Mouse (Mus musculus) testis, postnatal 10 days (tissue): ENCODE data around the gene Prdm15.
A peak's percentile ranks its signal among the peaks of the same experiment; 100 is the strongest.

ENCODE experiments used
- DNase-seq: peaks from one replicate; pipeline ENCODE4 v3.0.0; 2021; ENCODE audit warnings: low spot score

Gene Prdm15

DNA sequence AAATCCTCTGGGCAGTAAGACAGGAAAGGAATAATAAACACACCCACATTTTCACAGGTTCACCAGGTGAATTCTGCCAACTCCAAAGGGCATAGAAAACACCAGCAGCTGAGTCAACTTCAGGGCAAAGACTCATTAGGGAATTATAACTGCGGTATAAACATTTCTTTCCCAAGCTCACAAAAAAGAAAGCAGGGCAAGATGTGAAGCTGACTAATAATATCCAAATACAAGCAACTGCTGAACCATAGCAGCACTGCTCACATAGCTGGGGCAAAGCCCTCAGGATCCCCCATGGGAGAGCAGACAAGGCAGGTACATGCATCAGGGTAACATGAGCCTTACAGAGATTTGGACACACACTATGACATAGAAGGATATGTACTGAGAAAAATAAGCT, 34.2 kb downstream of the Prdm15 start:
- DNase-seq: no peak

DNA sequence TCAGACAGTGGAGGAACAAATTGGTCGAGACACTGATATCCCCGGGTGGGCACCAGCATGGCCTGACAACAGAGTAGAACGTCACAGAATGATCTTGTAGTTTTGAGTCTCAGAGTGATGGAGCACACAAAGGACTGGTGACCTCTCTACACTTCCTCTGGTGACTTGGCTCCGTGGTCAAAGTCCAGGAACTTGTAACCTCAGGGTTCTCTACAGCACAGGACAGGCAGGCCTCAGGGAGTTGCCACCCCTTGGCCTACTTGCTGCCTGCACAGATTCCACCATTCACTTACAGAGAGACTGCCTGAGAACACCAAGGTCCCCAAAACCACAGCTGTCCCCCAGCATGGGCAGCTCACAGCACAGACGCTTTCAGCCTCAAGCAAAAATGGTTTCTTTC, 36.4 kb downstream of the Prdm15 start:
- DNase-seq: no peak

DNA sequence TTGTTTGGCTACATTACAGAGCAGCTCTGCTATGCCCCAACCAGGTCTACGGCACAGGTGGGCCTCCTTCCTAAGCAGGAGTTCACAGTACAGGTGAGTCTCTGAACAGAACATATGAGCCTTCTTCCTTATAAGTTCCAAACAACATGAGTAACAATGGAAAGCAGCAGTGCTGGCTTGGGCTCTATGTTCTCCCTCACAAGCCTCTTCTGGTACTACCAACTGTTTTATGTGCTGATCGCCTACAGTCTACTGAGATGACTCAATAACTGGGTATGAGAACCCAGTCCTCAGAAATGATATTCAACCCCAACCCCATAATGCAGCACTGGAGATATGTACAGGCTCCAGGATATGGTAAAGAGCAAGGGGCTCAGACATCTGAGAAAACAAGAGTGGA, 37.6 kb downstream of the Prdm15 start:
- DNase-seq: no peak

DNA sequence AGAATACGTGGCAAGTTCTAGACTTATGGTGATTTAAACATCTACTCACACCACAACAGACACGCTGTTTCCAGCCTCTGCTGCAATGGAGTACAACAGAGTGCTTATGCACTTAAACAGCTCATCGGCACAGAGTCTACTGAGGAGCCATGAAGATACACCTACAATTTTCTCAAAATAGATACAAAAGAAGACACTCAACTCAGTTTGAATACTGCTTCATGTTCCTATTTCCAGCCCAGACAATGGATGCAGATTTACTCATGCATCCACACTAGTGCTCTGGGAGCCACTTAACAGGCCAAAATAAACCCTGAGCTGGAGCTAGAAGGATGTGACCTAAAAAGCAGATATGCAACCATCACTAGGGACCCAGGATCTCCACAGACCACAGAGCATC, 42.8 kb downstream of the Prdm15 start:
- DNase-seq: no peak

DNA sequence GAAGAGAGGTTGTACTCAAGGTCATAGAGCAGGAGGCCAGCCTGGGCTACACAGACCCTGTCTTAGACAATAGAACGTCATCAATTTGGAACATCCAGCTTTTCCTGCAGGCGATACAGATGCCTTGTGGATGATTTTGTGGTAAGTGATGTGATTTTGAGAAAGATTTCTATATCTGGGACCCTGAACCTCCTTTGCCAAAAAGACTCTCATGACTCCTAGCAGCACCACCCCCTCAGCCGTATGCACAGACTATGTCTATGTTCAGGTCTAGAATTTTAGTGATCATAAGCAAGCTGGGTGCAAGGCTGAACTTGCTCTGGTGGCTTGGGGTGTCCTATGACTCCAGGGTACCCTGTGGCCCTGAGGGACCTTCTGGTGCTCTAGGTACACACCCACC, 46.0 kb downstream of the Prdm15 start:
- no peak for DNase-seq

DNA sequence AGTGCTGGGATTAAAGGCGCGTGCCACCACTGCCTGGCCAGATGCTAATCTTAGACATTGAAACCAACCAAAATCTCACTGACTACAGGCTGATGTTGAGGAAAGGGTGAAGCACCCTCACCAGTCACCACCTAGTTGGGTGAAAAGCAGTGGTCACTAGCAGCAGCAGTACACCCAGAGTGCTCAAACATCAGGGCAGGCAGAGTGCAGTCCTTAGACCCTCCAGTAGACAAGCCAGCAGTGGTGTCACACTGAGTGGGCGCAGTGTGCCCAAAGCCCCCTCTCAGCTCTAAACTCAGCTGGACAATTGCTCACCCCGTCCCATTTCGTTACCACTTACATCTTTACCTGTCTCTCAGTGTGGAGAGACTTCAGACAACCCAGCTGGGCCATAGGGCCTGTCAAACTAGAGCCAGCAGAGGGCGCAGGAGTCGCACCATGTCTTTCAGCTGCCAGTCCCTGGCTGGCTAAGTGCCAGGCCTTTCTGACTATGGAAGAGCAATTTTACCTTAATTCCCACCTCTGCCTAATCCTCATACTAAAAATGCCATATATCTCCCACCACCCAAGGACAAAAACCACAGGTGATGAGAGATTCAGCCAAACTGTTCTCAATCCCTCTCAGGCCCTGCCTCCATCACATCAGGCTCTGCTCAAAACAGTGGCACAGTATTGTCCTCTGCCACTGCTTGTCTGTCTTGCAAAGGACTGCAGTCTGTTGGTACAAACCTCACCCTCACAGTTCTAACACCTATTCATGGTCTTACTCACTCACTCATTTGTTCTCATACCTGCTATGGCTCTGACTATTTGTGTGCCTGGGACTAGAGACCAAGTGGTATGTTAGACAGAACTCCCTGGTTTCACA, 46.7 kb downstream of the Prdm15 start:
- DNase-seq: peak; percentile 92

DNA sequence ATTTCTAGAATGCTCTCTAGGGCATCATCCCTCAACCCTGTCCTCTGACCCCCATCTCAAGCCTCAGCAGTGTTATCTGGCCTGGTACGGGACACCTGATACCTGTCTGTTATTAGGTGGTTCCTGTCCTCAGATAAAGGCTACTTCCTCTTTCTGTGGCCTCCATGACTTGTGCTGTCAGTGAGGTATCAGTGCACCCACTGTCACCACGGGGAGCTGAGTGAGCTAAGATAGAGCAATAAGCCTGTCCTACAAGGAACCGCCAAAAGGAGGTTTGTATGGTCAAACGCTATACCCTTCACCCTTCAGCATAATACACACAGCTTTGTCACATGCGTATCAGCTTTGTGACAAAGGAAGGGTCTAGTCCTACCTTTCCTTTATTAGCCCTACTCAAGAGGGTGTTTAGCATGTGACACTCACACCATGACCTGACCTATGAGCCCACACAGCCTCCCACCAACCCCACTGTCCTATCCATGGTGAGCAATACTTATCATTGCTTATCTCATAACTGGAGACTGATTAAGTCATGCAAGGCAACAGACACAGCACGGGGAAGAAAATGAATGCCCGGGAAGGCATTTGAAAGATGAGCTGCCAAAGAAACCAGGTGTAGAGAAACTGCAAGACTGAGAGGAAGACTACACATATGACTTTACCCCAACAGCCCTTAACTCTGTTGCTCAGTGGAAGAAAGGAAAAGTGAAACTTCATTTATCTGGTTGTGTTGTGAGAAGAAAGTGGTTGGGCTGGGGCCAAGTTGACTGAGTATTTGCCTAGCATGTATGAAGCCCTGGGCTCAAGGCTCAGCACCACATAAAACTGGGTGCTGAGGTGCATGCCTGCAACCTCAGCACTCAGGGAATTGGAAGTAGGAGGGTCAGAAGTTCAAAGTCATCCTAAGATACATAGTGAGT, 53.4 kb downstream of the Prdm15 start:
- DNase-seq: no peak

DNA sequence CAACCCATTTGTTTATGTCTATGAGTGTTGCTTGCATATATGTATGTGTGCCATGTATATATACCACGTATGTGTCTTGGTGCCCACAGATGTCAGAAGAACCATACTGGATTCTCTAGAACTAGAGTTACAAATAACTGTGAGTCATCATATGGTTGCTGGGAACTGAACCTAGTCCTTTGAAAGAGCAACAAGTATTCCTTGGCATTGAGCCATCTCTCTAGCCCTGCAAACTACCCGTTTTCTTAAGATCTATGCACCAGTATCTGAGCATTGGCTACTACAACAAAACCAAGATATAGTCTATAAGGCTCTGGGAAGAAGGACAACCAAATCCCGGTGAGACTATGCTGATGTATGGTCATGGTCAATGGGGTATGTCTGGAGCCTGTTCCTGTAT, 54.4 kb downstream of the Prdm15 start:
- DNase-seq: no peak

DNA sequence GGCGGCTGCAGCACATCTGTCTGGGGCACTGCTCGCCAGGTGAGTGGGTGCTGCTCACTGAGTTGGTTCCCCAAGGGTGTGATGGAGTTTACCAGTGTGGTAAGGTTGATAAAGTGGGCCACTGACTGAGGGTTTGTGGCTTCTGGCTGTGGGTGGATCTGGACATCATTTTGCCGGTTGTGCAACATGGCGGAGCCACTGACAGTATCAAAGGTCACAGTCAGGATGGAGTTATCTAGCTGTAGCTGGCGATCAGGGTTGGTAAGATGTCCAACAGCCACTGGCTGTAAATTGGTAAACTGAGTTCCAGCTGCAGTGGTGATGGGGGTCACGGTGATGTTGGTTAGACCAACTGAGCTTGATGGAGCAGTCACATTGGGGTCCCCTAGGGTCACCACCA, 57.4 kb downstream of the Prdm15 start:
- DNase-seq: no peak

DNA sequence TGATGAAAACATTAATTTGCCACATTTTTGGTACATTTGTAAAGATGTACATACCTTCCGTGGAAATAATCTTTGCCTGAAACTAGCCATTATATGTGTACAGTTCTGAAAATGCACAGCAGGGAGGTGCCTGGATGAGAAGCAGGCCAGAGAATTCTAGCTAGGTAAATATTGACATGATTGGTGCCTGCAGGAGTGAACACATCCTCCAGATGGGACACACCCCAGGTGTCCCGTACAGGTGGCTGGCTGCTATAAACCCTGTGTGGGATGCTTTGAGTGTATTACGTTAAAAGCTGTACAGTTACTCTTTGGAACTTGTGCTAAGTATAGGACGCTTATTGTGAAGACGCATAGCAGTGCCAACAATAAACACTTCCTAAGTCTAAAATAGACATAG, 68.6 kb downstream of the Prdm15 start:
- DNase-seq: no peak

DNA sequence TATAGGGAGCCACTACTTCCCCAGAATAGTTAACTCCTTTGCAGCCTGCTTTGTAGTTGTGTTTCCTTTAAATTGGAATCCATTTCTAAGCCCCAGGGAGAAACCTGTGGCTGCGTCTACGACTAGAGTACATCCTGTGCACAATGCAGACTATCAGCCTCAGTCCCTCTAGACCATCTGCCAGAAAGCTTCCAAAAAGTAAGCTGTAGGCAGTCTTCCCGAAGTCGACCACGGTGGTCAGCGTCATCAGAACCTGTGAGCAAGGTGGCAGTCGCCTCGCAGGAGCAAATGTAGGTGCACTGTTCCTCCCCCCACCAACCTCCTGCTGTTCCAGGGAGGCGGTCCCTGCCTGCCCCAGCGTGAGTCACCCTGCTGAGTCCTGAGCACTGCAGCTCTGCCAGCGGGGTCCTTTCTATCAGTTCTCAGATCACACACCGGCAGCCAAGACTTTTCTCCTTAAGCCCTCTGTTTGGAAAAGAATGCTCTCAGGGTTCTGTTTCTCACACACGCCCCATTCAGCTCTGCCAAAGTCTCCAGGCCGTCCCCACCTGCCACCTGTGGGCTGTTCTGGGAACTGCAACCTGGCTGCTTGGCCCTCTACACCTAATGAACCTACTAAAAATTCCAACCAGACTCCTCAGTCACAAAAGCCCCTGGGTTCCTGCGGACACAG, 73.2 kb downstream of the Prdm15 start:
- peak; percentile 91 for DNase-seq

DNA sequence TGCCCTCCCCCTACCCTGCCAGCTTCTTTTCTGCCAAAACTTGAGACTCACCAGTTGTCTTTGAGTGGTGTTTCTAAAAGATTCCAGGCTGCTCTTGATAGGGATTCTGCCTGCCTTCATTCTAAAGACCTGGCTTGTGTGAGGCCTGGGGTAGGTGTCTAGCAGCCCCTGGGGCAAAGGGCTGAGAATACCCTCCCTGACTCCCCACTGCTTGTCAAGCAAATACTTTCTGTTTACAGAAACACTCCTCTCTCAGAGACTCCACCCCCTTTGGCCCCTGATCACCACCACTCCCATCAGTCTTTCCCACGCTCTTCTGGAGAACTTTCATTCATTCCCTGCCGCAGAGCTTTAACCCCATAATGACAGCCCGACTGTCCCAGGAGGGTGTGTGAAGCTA, 85.1 kb downstream of the Prdm15 start:
- no peak for DNase-seq

DNA sequence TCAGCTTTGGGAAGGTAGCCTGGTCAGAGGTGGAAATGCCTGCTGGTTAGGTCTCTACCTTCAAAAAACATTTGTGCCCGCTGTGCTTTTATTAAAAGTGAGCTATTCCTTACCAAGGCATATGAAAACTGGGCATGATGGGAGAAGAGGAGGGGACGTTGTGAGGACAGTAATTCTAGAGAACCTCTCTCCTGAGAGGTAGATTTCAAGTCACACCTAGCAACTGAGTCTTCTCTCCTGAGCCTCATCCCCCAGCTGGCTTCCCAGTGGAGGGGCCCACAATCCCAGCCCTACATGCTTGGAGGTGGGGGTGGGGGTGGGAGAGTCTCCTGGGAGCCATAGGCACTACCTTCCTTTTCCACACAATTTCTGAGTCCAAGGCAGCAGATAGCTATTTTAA, 87.0 kb downstream of the Prdm15 start:
- no peak for DNase-seq

DNA sequence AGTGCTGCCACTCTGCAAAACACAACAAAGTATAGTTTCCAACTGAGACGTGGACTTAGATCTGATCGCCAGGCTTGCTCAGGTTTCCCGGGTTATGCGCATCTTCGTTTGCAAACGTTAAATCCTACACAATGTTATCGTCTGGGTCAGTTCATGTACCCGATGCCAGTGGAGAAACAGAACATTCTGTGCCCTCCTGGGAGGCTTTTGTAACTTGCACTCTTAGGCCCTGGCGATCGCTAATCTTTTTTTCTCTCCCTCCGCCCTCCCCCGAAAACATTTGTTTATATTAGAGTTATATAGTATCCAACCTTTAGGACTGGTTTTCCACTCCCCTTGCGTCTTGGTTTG, 87.7 kb downstream of the Prdm15 start:
- DNase-seq: no peak

DNA sequence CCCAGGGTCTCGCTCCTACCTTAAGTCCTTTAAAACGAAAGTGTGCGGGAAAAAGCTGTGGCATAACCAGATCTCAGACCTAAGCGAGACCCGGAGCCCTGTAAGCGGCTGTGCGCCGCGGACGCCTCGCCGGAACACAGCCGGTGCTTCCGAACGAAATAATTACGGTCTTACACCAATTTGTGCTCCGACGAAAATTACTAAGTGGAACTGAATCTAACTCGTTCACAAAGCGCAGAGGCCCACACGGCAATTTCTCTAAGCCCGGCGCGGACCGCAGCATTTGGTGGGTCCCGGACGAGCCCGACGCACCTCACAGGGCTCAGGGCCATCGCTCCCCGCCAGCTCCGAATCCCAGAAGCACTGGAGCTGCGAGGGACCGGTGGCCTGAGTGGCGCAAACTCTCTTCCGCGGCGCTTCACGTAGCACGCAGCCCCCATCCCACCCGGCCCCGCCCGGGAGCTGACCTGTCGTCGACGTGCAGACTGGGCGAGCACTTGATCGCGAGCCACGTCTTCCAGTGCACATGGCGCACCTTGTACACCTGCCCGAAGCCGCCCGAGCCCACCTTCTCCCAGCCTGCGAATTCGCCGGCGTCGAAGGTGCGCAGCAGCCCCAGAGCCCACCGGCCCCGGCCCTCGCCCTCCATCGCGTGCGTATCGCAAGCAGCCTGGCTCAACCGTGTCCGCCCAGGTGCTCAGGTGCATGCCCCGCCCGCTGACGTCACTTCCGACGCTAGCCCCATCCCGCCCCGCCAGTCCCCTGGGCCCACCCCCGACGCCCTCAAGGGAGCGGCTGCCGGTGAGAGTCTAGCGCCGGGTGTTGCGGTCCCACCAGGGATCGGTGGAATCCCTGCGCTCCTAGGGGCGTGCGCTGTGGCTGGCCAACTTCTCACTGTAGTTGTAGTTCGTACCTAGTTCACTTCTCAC, 88.3 kb downstream of the Prdm15 start, which contains the start of gene Ripk4:
Gene Ripk4, minus strand, starts transcription at position 727 of the 929 bp plus-strand sequence.
- DNase-seq: peak; percentile 66

DNA sequence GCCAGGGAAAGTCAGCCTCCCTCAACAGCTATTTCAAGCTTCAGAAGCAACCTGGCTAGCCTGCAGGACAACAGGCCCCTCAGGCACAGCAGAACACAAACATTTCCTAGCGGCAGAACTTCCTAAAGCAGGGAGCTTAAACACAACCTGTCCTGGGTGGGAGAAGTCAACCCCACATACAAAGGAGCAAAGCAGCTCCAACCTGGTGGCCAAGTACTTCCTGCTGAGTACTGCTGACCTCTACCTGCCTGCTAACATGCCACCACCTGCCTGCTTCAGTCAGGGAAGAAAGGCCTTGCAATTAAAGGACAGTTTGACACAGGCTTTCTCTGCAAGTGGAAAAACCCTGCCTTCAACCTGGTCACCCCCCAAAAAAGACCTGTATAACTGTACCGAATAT, 89.9 kb downstream of the Prdm15 start:
- no peak for DNase-seq

DNA sequence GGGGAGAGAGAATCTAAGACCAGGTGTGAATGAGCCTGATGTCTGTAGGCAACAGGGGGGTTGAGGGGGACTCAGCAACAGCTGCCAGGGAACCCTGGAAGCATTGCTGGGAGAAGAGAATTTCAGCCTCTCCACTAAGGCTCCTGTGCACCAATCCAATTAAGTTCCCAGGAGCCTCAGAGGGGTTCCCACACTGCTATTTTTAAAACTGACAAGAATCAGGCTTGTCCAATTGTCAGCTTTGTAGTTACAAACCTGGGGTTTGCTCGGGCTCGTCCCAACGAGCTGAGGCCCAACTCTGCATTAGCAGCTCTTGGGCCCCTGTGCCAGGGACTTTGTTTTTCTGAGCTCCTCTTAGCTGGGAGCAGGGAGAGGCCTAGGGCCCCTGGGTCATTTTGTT, 92.0 kb downstream of the Prdm15 start:
- DNase-seq: no peak

DNA sequence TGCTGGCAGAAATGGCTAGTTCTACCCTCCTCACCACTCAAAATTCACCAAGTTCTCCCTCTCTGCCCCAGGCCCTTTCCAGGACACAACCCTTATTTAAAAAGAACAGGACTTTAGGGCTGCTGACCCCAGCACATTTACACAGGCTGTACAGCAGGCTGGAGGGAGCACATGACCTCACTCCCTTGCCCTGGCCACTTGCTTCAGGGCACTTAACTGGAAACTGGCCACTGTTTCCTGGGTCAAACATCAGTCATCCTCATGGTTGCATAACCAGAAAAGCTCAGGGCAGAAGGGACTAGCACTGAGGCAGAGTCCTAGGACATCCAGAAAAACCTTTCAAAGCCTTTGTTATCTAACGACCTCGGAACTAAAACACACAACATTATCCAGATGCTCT, 93.4 kb downstream of the Prdm15 start:
- no peak for DNase-seq

DNA sequence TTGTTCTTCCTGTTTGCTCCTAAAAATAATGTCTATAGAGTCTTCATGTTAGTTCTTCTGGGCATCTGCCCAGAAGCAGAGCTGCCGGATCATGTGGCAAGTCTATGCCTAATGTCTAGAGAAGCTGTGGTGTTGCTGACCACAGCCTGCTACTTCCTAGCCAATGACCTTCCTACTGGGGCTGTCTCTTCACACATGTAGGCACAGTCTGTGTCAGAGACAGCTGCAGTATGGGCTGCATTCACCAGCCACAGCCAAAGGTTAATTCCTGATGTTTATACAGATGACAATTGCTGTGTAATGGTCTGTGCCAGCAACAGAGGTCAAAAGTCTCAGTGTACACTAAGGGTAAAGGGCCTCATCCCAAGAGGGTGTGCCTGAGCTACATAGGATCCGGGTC, 95.2 kb downstream of the Prdm15 start:
- DNase-seq: no peak

DNA sequence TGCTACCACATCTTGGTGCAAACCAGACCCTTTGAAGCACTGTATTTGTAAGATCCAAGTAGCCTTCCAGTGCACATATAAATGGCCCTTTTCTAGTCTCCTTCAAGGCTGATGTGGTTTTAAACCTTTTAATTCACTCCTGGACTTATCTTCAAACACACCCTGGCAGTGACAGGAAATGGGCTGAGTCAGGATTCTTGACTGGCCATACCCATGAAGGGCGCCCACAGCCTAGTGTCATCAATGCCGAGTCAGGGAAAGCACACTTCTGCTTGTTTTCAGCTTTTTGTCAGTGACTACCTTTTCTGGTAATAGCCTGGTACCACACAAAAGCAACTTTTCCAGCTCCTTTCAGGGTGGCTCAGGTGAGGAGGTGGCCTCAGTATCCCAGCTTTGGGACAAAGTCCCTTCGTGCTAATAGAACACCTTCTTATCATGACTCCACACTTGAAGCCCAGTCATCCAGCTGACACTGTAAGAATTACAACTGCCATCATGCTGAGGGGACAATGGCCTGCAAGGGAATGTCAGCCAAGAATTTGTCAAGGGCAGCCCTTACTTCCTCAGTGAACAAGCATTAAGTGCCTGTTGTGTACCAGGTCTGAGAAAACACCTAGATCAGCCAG, 99.2 kb downstream of the Prdm15 start:
- DNase-seq: no peak

DNA sequence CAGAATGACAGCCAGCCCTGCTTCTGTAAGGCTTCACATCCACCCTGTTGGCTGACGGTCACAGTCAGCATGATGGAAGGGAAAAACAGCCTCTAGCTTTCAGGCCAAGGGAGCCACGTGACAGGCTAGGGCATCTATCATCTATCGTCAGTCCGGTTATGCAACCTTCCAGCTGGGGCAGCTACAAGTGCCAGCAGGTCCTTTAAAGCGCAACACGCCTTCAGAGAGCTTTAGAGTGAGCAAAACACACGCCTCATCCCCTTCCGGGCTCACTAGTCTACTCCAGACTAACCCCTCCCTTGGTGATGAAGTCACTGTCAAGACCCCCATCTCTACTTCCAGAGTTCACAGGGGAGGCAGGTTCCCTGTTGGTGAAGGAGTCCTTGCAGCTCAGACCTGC, 99.8 kb downstream of the Prdm15 start:
- DNase-seq: no peak
